Mouse (Mus musculus) midbrain, embryonic 11.5 days (tissue): ENCODE measurements around the gene Lrat. TPM values are rescaled to one million over a fixed set of nuclear protein-coding genes. Genes with fewer than 3 reads are reported as not detected.

Experiments used
- ATAC-seq: fragments of 200-750 bp; cut with Nextera tagmentation; 2 replicates; pipeline ENCODE4 v1.8.0; 2017; ENCODE audit warnings: moderate TSS enrichment, moderate library complexity; ENCODE audit not compliant: low FRiP score
- DNase-seq: peaks from one replicate; pipeline ENCODE4 v3.0.0; 2015; ENCODE audit warnings: low spot score; ENCODE audit errors: missing footprints
- H3K27ac ChIP-seq: fragments of 300-500 bp; sonication (generic); 2 replicates; pipeline ENCODE4 v1.5.1; 2014; ENCODE audit warnings: low read depth, low read length
- H3K27me3 ChIP-seq: fragments of 300-500 bp; sonication (generic); 2 replicates; pipeline ENCODE4 v1.6.1; 2014; ENCODE audit warnings: mild to moderate bottlenecking, low read length, moderate library complexity, mixed read lengths; ENCODE audit not compliant: control insufficient read depth, insufficient read depth
- H3K36me3 ChIP-seq: fragments of 300-500 bp; sonication (generic); 2 replicates; pipeline ENCODE4 v1.6.1; 2014; ENCODE audit warnings: mild to moderate bottlenecking, low read length, moderate library complexity, mixed read lengths; ENCODE audit not compliant: control insufficient read depth, insufficient read depth
- H3K4me1 ChIP-seq: fragments of 300-500 bp; sonication (generic); 2 replicates; pipeline ENCODE4 v1.6.1; 2014; ENCODE audit warnings: low read length; ENCODE audit not compliant: control insufficient read depth, insufficient read depth
- H3K4me2 ChIP-seq: fragments of 300-500 bp; sonication (generic); 2 replicates; pipeline ENCODE4 v1.6.1; 2014; ENCODE audit warnings: mild to moderate bottlenecking, moderate library complexity
- H3K4me3 ChIP-seq: fragments of 300-500 bp; sonication (generic); 2 replicates; pipeline ENCODE4 v1.5.1; 2014; ENCODE audit warnings: low read depth, low read length
- H3K9ac ChIP-seq: fragments of 300-500 bp; sonication (generic); 2 replicates; pipeline ENCODE4 v1.6.1; 2014; ENCODE audit warnings: low read length
- H3K9me3 ChIP-seq: fragments of 300-500 bp; sonication (generic); 2 replicates; pipeline ENCODE4 v1.6.1; 2016; ENCODE audit warnings: low read length; ENCODE audit not compliant: control insufficient read depth
- WGBS: fragments of 180-500 bp; shearing (Covaris S2); extraction: QIAGEN DNeasy Blood & Tissue Kit; methylation state at CpG from one replicate; pipeline ENCODE4 v1.1.7; 2014; 5-methylcytosine and 5-hydroxymethylcytosine counted together
- polyA plus RNA-seq: library from polyadenylated mRNA; unstranded; fragments of >200 nt; fragmentation: Nextera tagmentation; extraction: Ambion mirVana; gene quantifications from 2 replicates; pipeline ENCODE4 v1.2.1, GENCODE M21; 2014

Lrat gene
- polyA plus RNA-seq, 1 experiment from 2014 or later, result 0.05 TPM

GRCm38 (mm10) chr3:82904211-82904908 is 587 bp upstream of the Lrat start:
- Histone ChIP-seq H3K36me3 (no peaks in the 10 kb centered on the region), H3K4me2 (peak overlapping the region; percentile 93), H3K9me3 (no peaks in the 10 kb centered on the region; the same call in 1 of the 2 replicates), H3K9ac (peak overlapping the region; percentile 33; the same call in 1 of the 2 replicates), H3K27ac (no peak overlapping the region), H3K4me3 (peak overlapping the region; percentile 44), H3K27me3 (peaks cover 23% of the 10 kb centered on the region), H3K4me1 (peaks cover 5% of the 10 kb centered on the region)
- peak; percentile 93 for DNase-seq
- WGBS, result under 1% methylated on average over 31 of the region's 31 CpGs
- ATAC-seq, result peak; percentile 55; the same call in 1 of the 2 replicates

- Histone ChIP-seq H3K4me2 (peak overlapping the region; percentile 93), H3K4me1 (peaks cover 5% of the 10 kb centered on the region), H3K27ac (no peak overlapping the region), H3K36me3 (no peaks in the 10 kb centered on the region), H3K27me3 (peaks cover 23% of the 10 kb centered on the region), H3K9ac (no peak overlapping the region; the same call in 1 of the 2 replicates), H3K9me3 (no peaks in the 10 kb centered on the region; the same call in 1 of the 2 replicates), H3K4me3 (peak overlapping the region; percentile 44)
- 24% methylated on average over 20 of the region's 20 CpGs for WGBS
- DNase-seq (peak; percentile 89), ATAC-seq (peak; percentile 14; the same call in 1 of the 2 replicates)
These were observed 788 bp downstream of the Lrat start for GRCm38 (mm10) chr3:82902757-82903612.

GRCm38 (mm10) chr3:82888842-82889241 is 14.9 kb downstream of the Lrat start:
- no peak for ATAC-seq

GRCm38 (mm10) chr3:82877258-82877657 is 26.5 kb downstream of the Lrat start:
- DNase-seq, result peak; percentile 91
- Histone ChIP-seq H3K4me3 (no peak overlapping the region), H3K27ac (no peak overlapping the region), H3K9ac (no peak overlapping the region), H3K27me3 (peaks cover 17% of the 10 kb centered on the region), H3K4me1 (no peaks in the 10 kb centered on the region), H3K9me3 (no peaks in the 10 kb centered on the region; the same call in 1 of the 2 replicates), H3K4me2 (no peak overlapping the region), H3K36me3 (no peaks in the 10 kb centered on the region)
- WGBS, result 2% methylated on average over 4 of the region's 4 CpGs
- no peak for ATAC-seq

More at GRCm38 (mm10) chr3:82888842-82889241, 14.9 kb downstream of the Lrat start:
- no peaks in the 10 kb centered on the region; the same call in 1 of the 2 replicates for H3K9me3 ChIP-seq
- no peak overlapping the region for H3K9ac ChIP-seq
- H3K4me2 ChIP-seq, result no peak overlapping the region
- H3K4me1 ChIP-seq, result no peaks in the 10 kb centered on the region
- 21% methylated on average over 2 of the region's 2 CpGs for WGBS
- no peak overlapping the region for H3K27ac ChIP-seq
- no peaks in the 10 kb centered on the region for H3K27me3 ChIP-seq
- DNase-seq, result no peak
- no peaks in the 10 kb centered on the region for H3K36me3 ChIP-seq
- H3K4me3 ChIP-seq, result no peak overlapping the region

GRCm38 (mm10) chr3:82876372-82876739 is 27.4 kb downstream of the Lrat start, which contains the start of gene Rbm46:
Rbm46 (minus strand) TSS chr3:82876483.
- 27% methylated on average over 36 of the region's 36 CpGs for WGBS
- no peaks in the 10 kb centered on the region for H3K36me3 ChIP-seq
- H3K9me3 ChIP-seq, result no peaks in the 10 kb centered on the region; the same call in 1 of the 2 replicates
- peak within 1 kb of the TSS; percentile 41 for H3K4me2 ChIP-seq
- H3K27me3 ChIP-seq, result peaks cover 17% of the 10 kb centered on the region
- ATAC-seq, result peak; percentile 95
- peak within 1 kb of the TSS; percentile 14 for H3K4me3 ChIP-seq
- no peak within 1 kb of the TSS for H3K9ac ChIP-seq
- H3K27ac ChIP-seq, result no peak within 1 kb of the TSS
- no peaks in the 10 kb centered on the region for H3K4me1 ChIP-seq
- DNase-seq, result peak; percentile 95

GRCm38 (mm10) chr3:82875671-82876371 is 28.0 kb downstream of the Lrat start:
- H3K9ac ChIP-seq, result no peak overlapping the region
- no peak for DNase-seq

GRCm38 (mm10) chr3:82857414-82858077 is 46.2 kb downstream of the Lrat start:
- Histone ChIP-seq H3K9me3 (no peaks in the 10 kb centered on the region), H3K36me3 (no peaks in the 10 kb centered on the region), H3K4me2 (no peak overlapping the region), H3K9ac (no peak overlapping the region), H3K4me1 (no peaks in the 10 kb centered on the region), H3K4me3 (no peak overlapping the region), H3K27ac (no peak overlapping the region), H3K27me3 (no peaks in the 10 kb centered on the region)
- WGBS, result 19% methylated on average over 4 of the region's 4 CpGs
- ATAC-seq (peak; percentile 57; the same call in 1 of the 2 replicates), DNase-seq (peak; percentile 95)

More at GRCm38 (mm10) chr3:82875671-82876371, 28.0 kb downstream of the Lrat start:
- no peaks in the 10 kb centered on the region for H3K36me3 ChIP-seq
- H3K4me3 ChIP-seq, result peak overlapping the region; percentile 14
- no peaks in the 10 kb centered on the region for H3K4me1 ChIP-seq
- no peaks in the 10 kb centered on the region; the same call in 1 of the 2 replicates for H3K9me3 ChIP-seq
- H3K27ac ChIP-seq, result no peak overlapping the region
- 26% methylated on average over 62 of the region's 69 CpGs for WGBS
- peak overlapping the region; percentile 41 for H3K4me2 ChIP-seq
- H3K27me3 ChIP-seq, result peaks cover 17% of the 10 kb centered on the region
- peak; percentile 75 for ATAC-seq
